Mouse (Mus musculus) forebrain, embryonic 12.5 days (tissue): ENCODE measurements around the gene Bub1b. TPM values are rescaled to one million over a fixed set of nuclear protein-coding genes. Genes with fewer than 3 reads are reported as not detected.
"Not testable (repeated sequence)": the region's sequence is repeated elsewhere in the genome, so short reads cannot be mapped to it uniquely, and the experiment has no call there.

Source experiments
- ATAC-seq: fragments of 200-750 bp; cut with Nextera tagmentation; 2 replicates; pipeline ENCODE4 v1.8.0; 2017; ENCODE audit warnings: moderate TSS enrichment; ENCODE audit not compliant: low FRiP score
- H3K27ac ChIP-seq: fragments of 300-500 bp; sonication (generic); 2 replicates; pipeline ENCODE4 v1.5.1; 2016; ENCODE audit warnings: mild to moderate bottlenecking
- H3K27me3 ChIP-seq: fragments of 300-500 bp; sonication (generic); 2 replicates; pipeline ENCODE4 v1.6.1; 2016; ENCODE audit warnings: mild to moderate bottlenecking
- H3K36me3 ChIP-seq: fragments of 300-500 bp; sonication (generic); replicated peaks from 2 replicates; pipeline ENCODE4 v1.6.1; 2016; ENCODE audit warnings: mild to moderate bottlenecking
- H3K4me1 ChIP-seq: fragments of 300-500 bp; sonication (generic); 2 replicates; pipeline ENCODE4 v1.6.1; 2016
- H3K4me2 ChIP-seq: fragments of 300-500 bp; sonication (generic); 2 replicates; pipeline ENCODE4 v1.6.1; 2016; ENCODE audit warnings: mild to moderate bottlenecking, moderate library complexity
- H3K4me3 ChIP-seq: fragments of 300-500 bp; sonication (generic); replicated peaks from 2 replicates; pipeline ENCODE4 v1.5.1; 2016; ENCODE audit warnings: mild to moderate bottlenecking
- H3K9ac ChIP-seq: fragments of 300-500 bp; sonication (generic); 2 replicates; pipeline ENCODE4 v1.6.1; 2016; ENCODE audit warnings: mild to moderate bottlenecking
- H3K9me3 ChIP-seq: fragments of 300-500 bp; sonication (generic); 2 replicates; pipeline ENCODE4 v1.6.1; 2016
- WGBS: fragments of 180-500 bp; shearing (Covaris S2); methylation state at CpG from one replicate; pipeline ENCODE4 v1.1.7; 2016; 5-methylcytosine and 5-hydroxymethylcytosine counted together
- polyA plus RNA-seq: library from polyadenylated mRNA; unstranded; fragments of >200 nt; fragmentation: Nextera tagmentation; extraction: Ambion mirVana; gene quantifications from 2 replicates; pipeline ENCODE4 v1.2.1, GENCODE M21; 2016

Bub1b gene
- polyA plus RNA-seq: 112 and 126 TPM in 2 replicates

DNA sequence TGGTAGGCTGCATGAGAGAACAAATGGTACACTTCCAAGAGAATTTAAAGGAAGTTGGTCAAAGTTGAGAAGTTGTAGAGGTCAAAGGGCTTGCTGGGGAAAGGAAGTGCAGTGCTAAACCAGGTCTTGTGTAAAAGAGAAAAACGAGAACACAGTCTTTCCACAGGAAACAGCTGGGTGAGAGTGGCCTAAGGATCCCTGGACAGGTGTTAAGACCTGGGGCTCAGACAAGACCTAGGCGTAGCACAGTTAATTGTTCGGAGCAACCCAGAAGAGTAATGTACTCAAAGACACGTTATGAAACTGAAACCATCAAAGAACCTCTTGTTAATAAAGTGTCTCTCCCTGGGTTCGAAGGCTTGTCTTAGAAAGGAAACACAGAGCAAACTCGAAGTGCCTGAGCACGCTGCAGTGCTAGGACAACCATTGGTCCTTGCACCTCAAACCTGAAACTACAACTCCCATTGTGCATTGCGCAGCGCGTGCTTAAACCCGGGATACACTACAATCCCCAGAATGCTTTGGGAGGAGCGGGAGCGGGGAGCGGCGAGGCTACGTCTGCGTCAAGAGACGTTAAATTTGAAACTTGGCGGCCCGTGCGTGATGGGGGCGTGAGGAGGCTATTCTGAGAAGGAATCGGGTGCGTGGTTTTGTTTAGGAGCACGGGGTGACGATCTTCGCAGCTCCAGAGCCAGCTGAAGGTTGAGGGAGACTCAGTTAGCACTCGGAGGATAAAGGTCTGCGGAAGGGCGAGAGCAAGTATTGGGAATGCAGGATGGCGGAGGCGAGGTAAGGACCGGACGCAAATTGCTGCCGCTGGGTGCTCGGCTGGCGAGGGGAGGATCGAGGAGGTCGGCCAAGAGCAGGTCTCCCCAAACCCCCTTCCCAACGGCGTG is at the start of gene Bub1b:
Gene Bub1b (plus strand): TSS at position 539 of the 896 bp plus-strand sequence.
- Histone ChIP-seq H3K9me3 (no peaks in the 10 kb centered on the region), H3K27ac (no peak within 1 kb of the TSS), H3K4me1 (peaks cover 26% of the 10 kb centered on the region), H3K27me3 (no peaks in the 10 kb centered on the region), H3K36me3 (peaks cover 25% of the 10 kb centered on the region), H3K9ac (peak within 1 kb of the TSS; percentile 76), H3K4me2 (peak within 1 kb of the TSS; percentile 70), H3K4me3 (peak within 1 kb of the TSS; percentile 70)
- 6% methylated on average over 41 of the region's 41 CpGs for WGBS
- ATAC-seq: peak; percentile 98

DNA sequence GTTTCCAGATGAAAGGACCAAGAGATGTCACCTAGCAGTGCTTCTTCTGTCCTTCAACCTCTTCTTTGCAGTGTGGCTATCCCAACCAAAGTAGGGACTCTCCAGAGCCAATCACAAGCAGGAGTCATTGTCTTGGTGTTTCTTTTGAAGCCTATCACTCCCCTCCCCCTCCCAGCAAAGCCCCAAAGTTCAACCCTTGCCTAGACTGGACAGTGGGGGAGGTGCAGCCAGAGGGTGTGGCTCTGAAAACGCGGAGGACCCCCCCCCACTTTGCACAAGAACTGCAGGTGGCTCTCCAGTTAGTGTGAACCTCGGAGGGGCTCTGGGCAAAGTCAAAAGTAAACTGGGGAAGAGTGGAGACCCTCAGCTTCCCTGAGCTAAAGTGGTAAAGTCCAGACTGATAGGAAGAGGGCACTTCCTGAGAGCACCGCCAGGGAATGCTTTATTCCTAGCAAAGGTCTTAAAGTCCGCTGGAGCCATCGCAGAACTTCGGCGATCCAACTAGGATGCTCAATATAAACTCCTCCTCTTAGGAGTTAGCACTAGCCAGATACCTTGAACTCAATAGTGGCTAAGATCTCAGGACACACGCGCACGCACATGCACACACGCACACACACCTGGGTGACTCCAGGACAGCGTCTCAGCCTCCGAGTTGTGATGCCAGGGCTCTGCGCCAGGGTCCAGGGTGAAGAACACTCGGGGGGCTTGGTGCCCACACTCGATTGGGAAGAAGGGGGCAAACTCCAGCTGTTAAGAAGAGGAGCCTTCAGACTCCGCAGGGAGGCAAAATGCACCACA is 49.4 kb upstream of the Bub1b start:
- 0% methylated on average over 18 of the region's 18 CpGs for WGBS
- Histone ChIP-seq H3K36me3 (no peaks in the 10 kb centered on the region), H3K4me2 (peak overlapping the region; percentile 89), H3K27ac (no peak overlapping the region), H3K4me3 (peak overlapping the region; percentile 76), H3K4me1 (peaks cover 58% of the 10 kb centered on the region), H3K9ac (peak overlapping the region; percentile 77), H3K9me3 (no peaks in the 10 kb centered on the region), H3K27me3 (peaks cover 36% of the 10 kb centered on the region)
- no peak; the same call in 1 of the 2 replicates for ATAC-seq

DNA sequence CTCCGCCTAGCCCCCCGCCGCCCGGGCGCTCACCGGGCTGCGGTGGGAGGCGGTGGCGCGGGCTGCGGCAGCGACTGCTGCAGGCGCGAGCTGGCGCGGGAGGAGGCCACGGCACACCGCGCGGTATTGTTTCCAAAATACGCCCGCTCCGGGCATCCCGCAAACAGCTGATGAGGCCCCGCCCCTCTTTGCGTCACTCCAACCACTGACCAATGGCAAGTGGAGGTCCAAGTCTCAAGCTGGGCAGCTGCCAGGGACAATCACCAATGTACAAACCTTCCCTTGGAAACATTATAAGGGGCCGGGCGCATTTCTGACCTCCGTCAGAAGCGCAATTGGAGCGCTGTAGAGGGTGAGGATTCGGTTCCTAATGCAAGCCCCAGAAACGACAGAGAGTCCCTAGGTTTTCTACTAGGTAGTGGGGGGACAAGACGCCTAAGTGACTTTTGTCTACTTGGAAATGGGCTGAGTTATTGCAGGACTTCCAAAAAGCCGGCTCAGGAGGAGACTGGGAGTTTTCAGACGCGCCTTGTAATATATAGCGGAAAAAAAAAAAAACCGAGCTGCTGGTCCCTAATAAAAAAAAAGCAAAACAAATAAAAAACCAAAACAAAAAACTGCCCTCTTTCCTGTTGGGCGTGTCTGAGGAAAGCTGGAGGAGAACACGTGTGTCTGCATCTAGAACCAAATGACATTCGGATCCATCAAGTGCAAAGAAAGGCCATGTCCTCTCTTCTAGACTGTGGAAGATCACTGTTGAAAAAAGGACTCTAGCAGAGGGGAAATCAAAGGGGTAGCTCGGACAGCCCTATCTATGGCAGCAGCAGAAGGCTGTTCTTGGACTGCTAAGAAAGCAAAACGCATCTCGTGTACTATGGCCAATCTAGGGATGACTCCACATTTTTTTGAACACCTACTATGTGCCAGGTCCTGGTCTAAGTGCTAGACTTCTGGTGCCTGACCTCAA is 48.2 kb upstream of the Bub1b start, which contains the start of gene Bmf:
Gene Bmf (minus strand): TSS at position 181 of the 967 bp plus-strand sequence.
- WGBS: 2% methylated on average over 45 of the region's 45 CpGs
- peaks cover 36% of the 10 kb centered on the region for H3K27me3 ChIP-seq
- H3K4me1 ChIP-seq: peaks cover 51% of the 10 kb centered on the region
- peak; percentile 91 for ATAC-seq
- no peaks in the 10 kb centered on the region for H3K36me3 ChIP-seq
- no peaks in the 10 kb centered on the region for H3K9me3 ChIP-seq
- H3K4me2 ChIP-seq: peak within 1 kb of the TSS; percentile 89
- H3K4me3 ChIP-seq: peak within 1 kb of the TSS; percentile 76
- peak within 1 kb of the TSS; percentile 77 for H3K9ac ChIP-seq
- H3K27ac ChIP-seq: peak within 1 kb of the TSS; percentile 71

DNA sequence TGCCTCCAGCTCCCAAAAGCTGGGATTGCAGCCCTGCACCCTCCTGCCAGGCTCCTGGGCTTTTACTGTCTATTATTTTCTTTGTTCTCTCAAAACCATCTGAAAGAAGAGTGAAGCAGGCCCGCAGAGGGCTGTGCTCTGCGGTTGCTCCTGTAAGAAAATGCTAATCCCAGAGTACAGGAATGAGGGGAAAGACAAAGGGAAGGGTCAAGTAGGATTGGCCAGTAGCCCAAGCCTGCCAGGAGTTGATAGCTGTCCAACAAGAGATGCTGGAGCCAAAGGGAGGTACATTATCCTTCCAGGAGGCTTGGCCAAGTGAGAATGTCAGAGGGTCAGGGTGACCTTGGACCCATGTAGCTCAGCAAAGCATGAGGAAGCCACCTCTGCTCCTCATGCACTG is 46.4 kb upstream of the Bub1b start:
- no peak overlapping the region for H3K9ac ChIP-seq
- peaks cover 34% of the 10 kb centered on the region for H3K4me1 ChIP-seq
- H3K36me3 ChIP-seq: no peaks in the 10 kb centered on the region
- no peak overlapping the region for H3K27ac ChIP-seq
- no peaks in the 10 kb centered on the region for H3K9me3 ChIP-seq
- H3K4me3 ChIP-seq: no peak overlapping the region
- peaks cover 24% of the 10 kb centered on the region for H3K27me3 ChIP-seq
- no peak for ATAC-seq
- WGBS: 60% methylated on average over 2 of the region's 2 CpGs
- H3K4me2 ChIP-seq: no peak overlapping the region

DNA sequence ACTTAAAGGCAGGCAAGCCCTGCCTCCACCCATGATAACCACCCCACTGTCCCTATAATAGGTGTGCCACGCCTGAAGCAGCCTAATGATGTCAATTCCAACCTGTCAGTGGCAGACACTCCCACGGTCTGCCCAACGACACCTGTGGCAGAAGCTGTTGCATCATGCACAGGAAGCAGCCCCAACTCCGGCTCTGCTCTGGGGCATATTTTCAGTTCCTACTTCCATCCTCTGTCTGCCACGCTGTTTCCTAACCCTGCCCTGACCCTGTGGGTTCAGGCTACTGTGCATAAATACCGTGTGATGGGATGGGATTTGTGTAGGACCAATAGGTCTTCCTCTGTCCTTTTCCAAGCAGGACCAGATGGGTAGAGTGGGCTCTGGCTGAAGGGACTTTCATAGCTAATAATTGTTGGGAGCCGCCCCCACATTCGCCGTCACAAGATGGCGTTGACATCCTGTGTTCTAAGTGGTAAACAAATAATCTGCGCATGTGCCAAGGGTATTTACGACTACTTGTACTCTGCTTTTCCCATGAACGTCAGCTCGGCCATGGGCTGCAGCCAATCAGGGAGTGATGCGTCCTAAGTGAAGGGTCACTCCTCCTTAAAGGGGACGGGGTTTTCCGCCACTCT is 43.5 kb upstream of the Bub1b start:
- H3K4me1 ChIP-seq, H3K9me3 ChIP-seq, H3K27me3 ChIP-seq, H3K36me3 ChIP-seq: not testable (repeated sequence)
- peak overlapping the region; percentile 40 for H3K4me3 ChIP-seq
- ATAC-seq: peak; percentile 66
- WGBS: 59% methylated on average over 17 of the region's 17 CpGs
- peak overlapping the region; percentile 33; the same call in 1 of the 2 replicates for H3K9ac ChIP-seq
- H3K27ac ChIP-seq: peak overlapping the region; percentile 50; the same call in 1 of the 2 replicates
- H3K4me2 ChIP-seq: peak overlapping the region; percentile 55

DNA sequence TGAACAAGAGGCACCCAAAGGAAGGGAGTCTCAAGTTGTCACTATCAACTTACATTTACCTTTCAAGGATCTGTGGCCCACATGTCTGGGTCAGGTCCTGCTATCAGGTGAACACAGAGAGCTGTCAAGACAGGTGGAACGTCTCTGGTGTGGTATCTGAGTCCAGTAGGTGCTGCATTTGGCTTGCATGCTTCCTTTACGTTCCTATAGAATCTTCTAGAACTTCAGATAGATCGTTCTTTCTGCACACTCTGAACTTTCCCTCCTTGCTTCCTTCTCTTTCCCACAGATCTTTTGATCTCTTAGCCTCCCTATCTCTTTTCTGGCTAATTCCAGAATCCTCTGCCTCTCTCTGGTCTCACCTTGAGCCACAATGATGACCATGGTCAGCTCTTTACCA is 39.6 kb upstream of the Bub1b start:
- Histone ChIP-seq H3K9me3 (no peaks in the 10 kb centered on the region), H3K9ac (no peak overlapping the region), H3K4me2 (no peak overlapping the region), H3K27ac (no peak overlapping the region), H3K36me3 (no peaks in the 10 kb centered on the region), H3K4me3 (no peak overlapping the region), H3K27me3 (no peaks in the 10 kb centered on the region), H3K4me1 (0 out of 2 replicates have a peak, but pooled peaks cover 5% of the 10 kb centered on the region)
- ATAC-seq: no peak
- 91% methylated on average over 3 of the region's 3 CpGs for WGBS

DNA sequence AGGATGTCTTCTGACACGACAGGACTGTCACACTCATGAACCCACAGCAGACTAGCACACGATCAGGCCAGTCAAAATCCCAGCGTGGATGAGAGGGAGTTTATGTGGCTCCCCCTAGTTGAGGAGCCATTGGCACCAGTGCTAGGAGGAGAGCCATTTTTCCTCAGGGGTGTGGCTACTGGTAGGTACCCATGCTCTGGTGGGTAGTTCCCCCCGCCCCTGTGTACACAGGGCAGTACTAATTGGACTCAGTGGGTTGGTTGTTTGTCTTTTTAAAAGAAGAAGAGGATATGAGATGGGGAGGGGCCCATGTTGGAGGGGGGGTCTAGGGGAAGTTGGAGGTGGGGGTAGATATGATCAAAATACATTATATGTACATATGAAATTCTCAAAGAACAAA is 36.0 kb upstream of the Bub1b start:
- WGBS: 85% methylated on average over 4 of the region's 4 CpGs
- no peaks in the 10 kb centered on the region for H3K27me3 ChIP-seq
- no peaks in the 10 kb centered on the region for H3K9me3 ChIP-seq
- H3K4me3 ChIP-seq: no peak overlapping the region
- ATAC-seq: no peak
- H3K36me3 ChIP-seq: no peaks in the 10 kb centered on the region
- H3K9ac ChIP-seq: no peak overlapping the region
- no peak overlapping the region for H3K4me2 ChIP-seq
- no peak overlapping the region for H3K27ac ChIP-seq
- H3K4me1 ChIP-seq: no peaks in the 10 kb centered on the region

DNA sequence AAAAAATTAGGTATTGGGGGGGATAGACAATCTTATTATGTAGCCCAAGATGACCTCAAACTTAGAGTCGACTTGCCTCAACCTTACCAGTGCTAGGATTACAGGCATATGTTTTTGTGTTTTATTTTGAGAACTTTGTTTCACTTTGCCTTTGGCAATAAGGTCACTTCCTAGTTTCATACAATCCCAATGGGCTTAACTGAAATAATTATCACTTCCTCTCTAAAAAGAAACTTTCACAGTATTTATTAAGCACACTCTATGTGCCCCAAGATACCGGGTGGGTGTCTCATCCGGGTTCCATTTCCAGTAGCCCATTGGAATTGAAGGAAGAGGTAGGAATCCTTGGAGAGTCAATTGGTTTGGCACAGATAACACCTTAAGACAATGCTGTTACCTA is 35.6 kb upstream of the Bub1b start:
- H3K9ac ChIP-seq: no peak overlapping the region
- H3K9me3 ChIP-seq: no peaks in the 10 kb centered on the region
- no peak overlapping the region for H3K27ac ChIP-seq
- ATAC-seq: no peak
- H3K4me3 ChIP-seq: no peak overlapping the region
- H3K4me1 ChIP-seq: no peaks in the 10 kb centered on the region
- no peaks in the 10 kb centered on the region for H3K36me3 ChIP-seq
- no peak overlapping the region for H3K4me2 ChIP-seq
- H3K27me3 ChIP-seq: no peaks in the 10 kb centered on the region
- 90% methylated on average over 3 of the region's 3 CpGs for WGBS

DNA sequence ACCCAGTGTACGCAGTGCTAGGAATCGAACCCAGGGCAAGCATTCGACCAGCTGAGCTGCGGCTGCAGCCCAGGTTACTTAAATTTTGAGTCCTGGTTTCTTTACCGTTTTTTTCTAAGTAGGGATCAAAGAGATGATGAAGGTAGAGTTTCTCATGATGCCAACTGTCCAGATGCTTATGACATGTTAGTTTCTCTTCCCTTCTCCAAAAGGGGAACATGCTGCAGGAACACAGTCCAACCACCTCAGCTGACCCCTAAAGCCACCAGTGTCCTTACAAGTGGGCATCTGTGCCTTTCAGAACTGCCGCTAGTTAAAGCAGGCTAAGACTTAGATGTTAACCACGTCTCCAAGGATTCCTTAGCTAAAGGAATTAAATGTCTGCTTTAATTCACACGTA is 30.8 kb upstream of the Bub1b start:
- no peak for ATAC-seq
- Histone ChIP-seq H3K4me1 (no peaks in the 10 kb centered on the region), H3K36me3 (no peaks in the 10 kb centered on the region), H3K9ac (no peak overlapping the region), H3K4me2 (no peak overlapping the region), H3K27ac (no peak overlapping the region), H3K9me3 (no peaks in the 10 kb centered on the region), H3K4me3 (no peak overlapping the region), H3K27me3 (no peaks in the 10 kb centered on the region)
- WGBS: 93% methylated on average over 8 of the region's 8 CpGs

DNA sequence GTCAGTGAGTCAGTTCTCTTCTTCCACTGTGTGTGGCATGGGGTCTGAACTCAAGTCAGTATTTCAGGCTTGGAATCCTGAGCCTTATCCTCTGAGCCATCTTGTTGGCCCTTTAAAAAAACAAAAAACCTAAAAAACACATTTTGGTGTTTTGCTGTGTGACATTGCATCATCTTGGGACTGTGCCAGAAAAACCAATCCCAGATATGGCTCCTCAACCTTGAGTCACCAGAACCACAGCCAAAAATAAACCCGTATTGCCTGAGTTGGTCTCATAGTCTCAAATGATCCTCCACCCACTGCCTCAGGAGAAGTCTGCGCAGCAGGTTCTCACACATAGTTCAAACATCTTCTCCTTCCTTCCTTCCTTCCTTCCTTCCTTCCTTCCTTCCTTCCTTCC is 27.1 kb upstream of the Bub1b start:
- no peak overlapping the region for H3K9ac ChIP-seq
- no peak overlapping the region for H3K27ac ChIP-seq
- H3K4me3 ChIP-seq: no peak overlapping the region
- H3K9me3 ChIP-seq: no peaks in the 10 kb centered on the region
- no peak for ATAC-seq
- no peaks in the 10 kb centered on the region for H3K27me3 ChIP-seq
- H3K36me3 ChIP-seq: no peaks in the 10 kb centered on the region
- no peaks in the 10 kb centered on the region for H3K4me1 ChIP-seq
- no peak overlapping the region for H3K4me2 ChIP-seq
- WGBS: 98% methylated on average over 2 of the region's 2 CpGs

DNA sequence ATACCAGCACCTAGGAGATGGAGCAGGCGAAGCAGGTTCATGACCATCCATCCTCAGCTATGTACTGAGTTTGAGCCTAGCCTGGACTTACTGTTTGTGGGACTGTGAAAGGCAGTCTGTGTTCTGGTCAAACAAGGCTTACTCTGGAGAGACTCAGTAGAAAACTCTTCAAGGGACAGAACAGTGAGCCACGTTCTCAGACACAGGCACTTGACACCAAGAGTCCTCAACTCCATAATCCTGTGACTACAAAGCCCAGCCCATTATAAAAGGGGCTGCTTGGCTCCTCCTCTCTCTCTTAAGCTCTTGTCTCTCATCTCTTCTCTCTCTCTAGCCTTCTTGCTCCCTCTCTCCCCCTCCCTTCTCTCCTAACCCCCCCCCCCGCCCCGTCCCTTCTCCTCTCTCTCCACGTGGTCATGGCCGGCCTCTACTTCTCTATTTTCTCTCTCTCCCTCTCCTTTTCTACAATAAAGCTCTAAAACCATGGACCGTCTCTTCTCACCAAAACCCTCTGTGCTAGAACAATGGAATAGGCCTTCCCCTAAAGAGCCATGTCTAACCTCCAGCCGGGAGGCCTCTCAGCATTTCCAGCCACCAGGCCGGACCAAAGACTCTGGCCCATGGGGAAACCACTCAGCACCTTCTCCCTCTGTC is 25.7 kb upstream of the Bub1b start:
- no peaks in the 10 kb centered on the region for H3K9me3 ChIP-seq
- H3K4me2 ChIP-seq: no peak overlapping the region
- H3K9ac ChIP-seq: no peak overlapping the region
- no peaks in the 10 kb centered on the region for H3K36me3 ChIP-seq
- H3K4me1 ChIP-seq: no peaks in the 10 kb centered on the region
- no peak overlapping the region for H3K27ac ChIP-seq
- no peaks in the 10 kb centered on the region for H3K27me3 ChIP-seq
- H3K4me3 ChIP-seq: no peak overlapping the region
- WGBS: 55% methylated on average over 9 of the region's 9 CpGs
- no peak for ATAC-seq
